Comparison of ENCODE assay signal across 1 mouse cellular context in genomic region chr15:100443126-100443922, GRCm38 (mm10).
TF ChIP-seq lines count a peak whose summit lies in the region.

No protein-coding gene starts in this region.

TF ChIP-seq in CH12.LX, 34 proteins besides CTCF, POLR2A, EP300 and RAD21 (continued from another document):
- TF ChIP-seq NRF1 (IDR thresholded peaks at IDR 0.05; ENCODE audit: low read depth, low read length) = peak; percentile 58
- TF ChIP-seq E2F4 (IDR thresholded peaks at IDR 0.05; ENCODE audit: insufficient replicate concordance, low read depth, low read length) = no peak
- TF ChIP-seq UBTF (IDR thresholded peaks at IDR 0.05; ENCODE audit: low read depth, low read length) = no peak
- TF ChIP-seq TBP (conservative IDR thresholded peaks at IDR 0.05; ENCODE audit: low read depth, low read length) = peak; percentile 94
- TF ChIP-seq MYC (IDR thresholded peaks at IDR 0.05; ENCODE audit: low read depth, low read length) = no peak
- no peak for TF ChIP-seq POLR2AphosphoS2 (IDR thresholded peaks at IDR 0.05; ENCODE audit: low read depth, low read length)
- no peak; the same call in 1 of the 2 replicates for TF ChIP-seq ZMIZ1 (IDR thresholded peaks at IDR 0.05; ENCODE audit: low read depth, low read length)
- peak; percentile 83 for TF ChIP-seq ELF1 (IDR thresholded peaks at IDR 0.05; ENCODE audit: low read depth, low read length)
- 0 out of 2 replicates have a peak, but pooled peaks have one; percentile 34 for TF ChIP-seq NELFE (IDR thresholded peaks at IDR 0.05; ENCODE audit: low read depth, low read length)
- peak; percentile 60; the same call in 1 of the 2 replicates for TF ChIP-seq MAZ (IDR thresholded peaks at IDR 0.05; ENCODE audit: low read depth, low read length)
- no peak for TF ChIP-seq CHD1 (IDR thresholded peaks at IDR 0.05; ENCODE audit: low read depth, low read length)
- peak; percentile 58; the same call in 1 of the 2 replicates for TF ChIP-seq HCFC1 (IDR thresholded peaks at IDR 0.05; ENCODE audit: low read depth, low read length)
- peak; percentile 59 for TF ChIP-seq TCF12 (IDR thresholded peaks at IDR 0.05; ENCODE audit: low read depth, low read length)
- no peak for TF ChIP-seq RCOR1 (conservative IDR thresholded peaks at IDR 0.05; ENCODE audit: low read depth, low read length)
TF ChIP-seq in CH12.LX: peak in this region for 8.
